Mouse (Mus musculus): ENCODE measurements around the gene Igfals. TPM values are rescaled to one million over a fixed set of nuclear protein-coding genes. Genes with fewer than 3 reads are reported as not detected.

Igfals gene
- polyA plus RNA-seq, 1 experiment, result 0.25 TPM

GRCm38 (mm10) chr17:24881738-24882440 is 16.1 kb downstream of the Igfals start:
- H3K27me3 ChIP-seq (replicated peaks), result peaks cover 4% of the 10 kb centered on the region
- peaks cover 48% of the 10 kb centered on the region for H3K4me1 ChIP-seq
- no peaks in the 10 kb centered on the region for H3K9me3 ChIP-seq
- peak overlapping the region; percentile 79 for H3K4me3 ChIP-seq (replicated peaks)
- peaks cover 49% of the 10 kb centered on the region for H3K36me3 ChIP-seq (replicated peaks; ENCODE audit: low read length)
- TF ChIP-seq FLI1 (IDR thresholded peaks at IDR 0.05; ENCODE audit: low read length) (no peak; the same call in 1 of the 2 replicates), GATA1 (IDR thresholded peaks at IDR 0.05; ENCODE audit: borderline replicate concordance, low read length) (no peak)

GRCm38 (mm10) chr17:24884391-24884790 is 18.6 kb downstream of the Igfals start:
- Histone ChIP-seq H3K4me3 (replicated peaks) (peak overlapping the region; percentile 99), H3K4me1 (peaks cover 65% of the 10 kb centered on the region), H3K36me3 (replicated peaks; ENCODE audit: low read length) (peaks cover 63% of the 10 kb centered on the region), H3K27me3 (replicated peaks) (no peaks in the 10 kb centered on the region), H3K9me3 (no peaks in the 10 kb centered on the region)
- no peak for TF ChIP-seq GATA1 (IDR thresholded peaks at IDR 0.05; ENCODE audit: borderline replicate concordance, low read length)
- TF ChIP-seq FLI1 (IDR thresholded peaks at IDR 0.05; ENCODE audit: low read length), result no peak

GRCm38 (mm10) chr17:24885356-24886133 is 19.7 kb downstream of the Igfals start:
- Histone ChIP-seq H3K27me3 (replicated peaks) (no peaks in the 10 kb centered on the region), H3K9me3 (no peaks in the 10 kb centered on the region), H3K4me3 (replicated peaks) (peak overlapping the region; percentile 99), H3K4me1 (peaks cover 70% of the 10 kb centered on the region), H3K36me3 (replicated peaks; ENCODE audit: low read length) (peaks cover 71% of the 10 kb centered on the region)
- no peak for TF ChIP-seq GATA1 (IDR thresholded peaks at IDR 0.05; ENCODE audit: borderline replicate concordance, low read length)
- no peak for TF ChIP-seq FLI1 (IDR thresholded peaks at IDR 0.05; ENCODE audit: low read length)

GRCm38 (mm10) chr17:24886134-24886931 is 20.5 kb downstream of the Igfals start, which contains the start of the genes Nubp2 and Spsb3:
Gene Nubp2 (minus strand): TSS chr17:24886349.
Gene Spsb3 (plus strand): TSS chr17:24886643.
- no peak for TF ChIP-seq FLI1 (IDR thresholded peaks at IDR 0.05; ENCODE audit: low read length)
- no peaks in the 10 kb centered on the region for H3K27me3 ChIP-seq (replicated peaks)
- H3K36me3 ChIP-seq (replicated peaks; ENCODE audit: low read length), result peaks cover 71% of the 10 kb centered on the region
- H3K4me3 ChIP-seq (replicated peaks), result peak within 1 kb of the TSS; percentile 99
- no peaks in the 10 kb centered on the region for H3K9me3 ChIP-seq
- peaks cover 70% of the 10 kb centered on the region for H3K4me1 ChIP-seq

- no peak for TF ChIP-seq FLI1 (IDR thresholded peaks at IDR 0.05; ENCODE audit: low read length)
- TF ChIP-seq GATA1 (IDR thresholded peaks at IDR 0.05; ENCODE audit: borderline replicate concordance, low read length), result no peak
- peaks cover 69% of the 10 kb centered on the region for H3K36me3 ChIP-seq (replicated peaks; ENCODE audit: low read length)
- H3K9me3 ChIP-seq, result no peaks in the 10 kb centered on the region
- no peaks in the 10 kb centered on the region for H3K27me3 ChIP-seq (replicated peaks)
- peak overlapping the region; percentile 99 for H3K4me3 ChIP-seq (replicated peaks)
- peaks cover 65% of the 10 kb centered on the region for H3K4me1 ChIP-seq
Measured at GRCm38 (mm10) chr17:24886932-24887271, 21.1 kb downstream of the Igfals start.

GRCm38 (mm10) chr17:24887291-24888080 is 21.7 kb downstream of the Igfals start:
- Histone ChIP-seq H3K4me1 (peaks cover 62% of the 10 kb centered on the region), H3K9me3 (no peaks in the 10 kb centered on the region), H3K27me3 (replicated peaks) (no peaks in the 10 kb centered on the region), H3K36me3 (replicated peaks; ENCODE audit: low read length) (peaks cover 69% of the 10 kb centered on the region), H3K4me3 (replicated peaks) (peak overlapping the region; percentile 99)
- TF ChIP-seq GATA1 (IDR thresholded peaks at IDR 0.05; ENCODE audit: borderline replicate concordance, low read length), result no peak
- no peak for TF ChIP-seq FLI1 (IDR thresholded peaks at IDR 0.05; ENCODE audit: low read length)

- H3K4me3 ChIP-seq (replicated peaks), result peak overlapping the region; percentile 4
- TF ChIP-seq FLI1 (IDR thresholded peaks at IDR 0.05; ENCODE audit: low read length) (no peak), GATA1 (IDR thresholded peaks at IDR 0.05; ENCODE audit: borderline replicate concordance, low read length) (no peak)
- no peaks in the 10 kb centered on the region for H3K9me3 ChIP-seq
- H3K27me3 ChIP-seq (replicated peaks), result no peaks in the 10 kb centered on the region
- peaks cover 67% of the 10 kb centered on the region for H3K4me1 ChIP-seq
- peaks cover 69% of the 10 kb centered on the region for H3K36me3 ChIP-seq (replicated peaks; ENCODE audit: low read length)
Measured at GRCm38 (mm10) chr17:24888862-24889261, 23.1 kb downstream of the Igfals start.

GRCm38 (mm10) chr17:24890151-24891092 is 24.6 kb downstream of the Igfals start:
- Histone ChIP-seq H3K4me1 (peaks cover 63% of the 10 kb centered on the region), H3K9me3 (no peaks in the 10 kb centered on the region), H3K36me3 (replicated peaks; ENCODE audit: low read length) (peaks cover 57% of the 10 kb centered on the region), H3K4me3 (replicated peaks) (peak overlapping the region; percentile 69), H3K27me3 (replicated peaks) (no peaks in the 10 kb centered on the region)
- TF ChIP-seq FLI1 (IDR thresholded peaks at IDR 0.05; ENCODE audit: low read length), result no peak
- no peak for TF ChIP-seq GATA1 (IDR thresholded peaks at IDR 0.05; ENCODE audit: borderline replicate concordance, low read length)
